Mouse (Mus musculus): Measurements from ENCODE around the gene Vat1. TPM values are rescaled to one million over a fixed set of nuclear protein-coding genes. Genes with fewer than 3 reads are reported as not detected.

Gene Vat1
- total and polyA plus RNA-seq, 2 experiments: 11.2 to 30.4 TPM

GRCm38 (mm10) chr11:101435831-101436230, 30.2 kb downstream of the Vat1 start:
- 80% methylated on average over 4 of the region's 4 CpGs for WGBS
- DNase-seq (ENCODE audit: extremely low read depth, low read depth, low spot score): no peak
- no peak for TF ChIP-seq CTCF (IDR thresholded peaks at IDR 0.05; ENCODE audit: low read depth, low read length)
- TF ChIP-seq POLR2A (IDR thresholded peaks at IDR 0.05; ENCODE audit: extremely low read depth, insufficient read depth, low read length): no peak
- Histone ChIP-seq H3K36me3 (ENCODE audit: control insufficient read depth, insufficient read depth, low read length) (peaks cover 18% of the 10 kb centered on the region), H3K4me1 (ENCODE audit: control insufficient read depth, insufficient read depth, low read length) (no peaks in the 10 kb centered on the region), H3K4me3 (ENCODE audit: insufficient read depth, low read depth, low read length) (no peak overlapping the region), H3K27me3 (ENCODE audit: control insufficient read depth, insufficient read depth, low read length) (no peaks in the 10 kb centered on the region), H3K27ac (replicated peaks; ENCODE audit: insufficient read depth, low read depth, low read length) (no peak overlapping the region), H3K9ac (ENCODE audit: low read depth, low read length) (no peak overlapping the region), H3K79me2 (ENCODE audit: control insufficient read depth, insufficient read depth, low read length) (no peaks in the 10 kb centered on the region)

GRCm38 (mm10) chr11:101433396-101433795, 32.6 kb downstream of the Vat1 start:
- no peak for DNase-seq (ENCODE audit: extremely low read depth, low read depth, low spot score)
- H3K36me3 ChIP-seq (ENCODE audit: control insufficient read depth, insufficient read depth, low read length): peaks cover 24% of the 10 kb centered on the region
- no peak for TF ChIP-seq POLR2A (IDR thresholded peaks at IDR 0.05; ENCODE audit: extremely low read depth, insufficient read depth, low read length)
- no peak for TF ChIP-seq CTCF (IDR thresholded peaks at IDR 0.05; ENCODE audit: low read depth, low read length)
- H3K79me2 ChIP-seq (ENCODE audit: control insufficient read depth, insufficient read depth, low read length): no peaks in the 10 kb centered on the region; the same call in 1 of the 2 replicates
- no peaks in the 10 kb centered on the region for H3K4me1 ChIP-seq (ENCODE audit: control insufficient read depth, insufficient read depth, low read length)
- no peak overlapping the region for H3K9ac ChIP-seq (ENCODE audit: low read depth, low read length)
- no peak overlapping the region for H3K27ac ChIP-seq (replicated peaks; ENCODE audit: insufficient read depth, low read depth, low read length)
- no peaks in the 10 kb centered on the region for H3K27me3 ChIP-seq (ENCODE audit: control insufficient read depth, insufficient read depth, low read length)
- no peak overlapping the region for H3K4me3 ChIP-seq (ENCODE audit: insufficient read depth, low read depth, low read length)
- 78% methylated on average over 13 of the region's 13 CpGs for WGBS

- Histone ChIP-seq H3K4me1 (ENCODE audit: control insufficient read depth, insufficient read depth, low read length) (peaks cover 3% of the 10 kb centered on the region), H3K27ac (replicated peaks; ENCODE audit: insufficient read depth, low read depth, low read length) (no peak overlapping the region), H3K36me3 (ENCODE audit: control insufficient read depth, insufficient read depth, low read length) (peaks cover 24% of the 10 kb centered on the region), H3K27me3 (ENCODE audit: control insufficient read depth, insufficient read depth, low read length) (no peaks in the 10 kb centered on the region), H3K9ac (ENCODE audit: low read depth, low read length) (no peak overlapping the region), H3K79me2 (ENCODE audit: control insufficient read depth, insufficient read depth, low read length) (no peaks in the 10 kb centered on the region; the same call in 1 of the 2 replicates), H3K4me3 (ENCODE audit: insufficient read depth, low read depth, low read length) (no peak overlapping the region)
- DNase-seq (ENCODE audit: extremely low read depth, low read depth, low spot score): no peak
- 93% methylated on average over 9 of the region's 9 CpGs for WGBS
- TF ChIP-seq CTCF (IDR thresholded peaks at IDR 0.05; ENCODE audit: low read depth, low read length): no peak
- TF ChIP-seq POLR2A (IDR thresholded peaks at IDR 0.05; ENCODE audit: extremely low read depth, insufficient read depth, low read length): no peak
Measured at GRCm38 (mm10) chr11:101431327-101431726, 34.7 kb downstream of the Vat1 start.

- Histone ChIP-seq H3K36me3 (ENCODE audit: control insufficient read depth, insufficient read depth, low read length) (peaks cover 10% of the 10 kb centered on the region), H3K4me3 (ENCODE audit: insufficient read depth, low read depth, low read length) (peak overlapping the region; percentile 17; the same call in 1 of the 2 replicates), H3K27me3 (ENCODE audit: control insufficient read depth, insufficient read depth, low read length) (no peaks in the 10 kb centered on the region), H3K4me1 (ENCODE audit: control insufficient read depth, insufficient read depth, low read length) (peaks cover 14% of the 10 kb centered on the region), H3K27ac (replicated peaks; ENCODE audit: insufficient read depth, low read depth, low read length) (no peak overlapping the region), H3K9ac (ENCODE audit: low read depth, low read length) (no peak overlapping the region), H3K79me2 (ENCODE audit: control insufficient read depth, insufficient read depth, low read length) (peaks cover 11% of the 10 kb centered on the region; the same call in 1 of the 2 replicates)
- no peak for DNase-seq (ENCODE audit: extremely low read depth, low read depth, low spot score)
- no peak for TF ChIP-seq CTCF (IDR thresholded peaks at IDR 0.05; ENCODE audit: low read depth, low read length)
- no peak for TF ChIP-seq POLR2A (IDR thresholded peaks at IDR 0.05; ENCODE audit: extremely low read depth, insufficient read depth, low read length)
- WGBS: 61% methylated on average over 8 of the region's 8 CpGs
Measured at GRCm38 (mm10) chr11:101426165-101426564, 39.9 kb downstream of the Vat1 start.

- under 1% methylated on average over 81 of the region's 81 CpGs for WGBS
Measured at GRCm38 (mm10) chr11:101424925-101425813, 40.9 kb downstream of the Vat1 start, which contains the start of the genes Rundc1 and Ptges3l. TSS of gene Rundc1 (plus strand) at chr11:101425085. TSS of gene Ptges3l (minus strand) at chr11:101425333.

More at GRCm38 (mm10) chr11:101424925-101425813, 40.9 kb downstream of the Vat1 start, which contains the start of the genes Rundc1 and Ptges3l:
- 0 out of 2 replicates have a peak, but pooled peaks have one; percentile 23 for TF ChIP-seq CTCF (IDR thresholded peaks at IDR 0.05; ENCODE audit: low read depth, low read length)
- peak; percentile 62; the same call in 1 of the 2 replicates for TF ChIP-seq POLR2A (IDR thresholded peaks at IDR 0.05; ENCODE audit: extremely low read depth, insufficient read depth, low read length)
- DNase-seq (ENCODE audit: extremely low read depth, low read depth, low spot score): peak; percentile 80
- H3K36me3 ChIP-seq (ENCODE audit: control insufficient read depth, insufficient read depth, low read length): peaks cover 2% of the 10 kb centered on the region; the same call in 1 of the 2 replicates
- peak within 1 kb of the TSS; percentile 95 for H3K9ac ChIP-seq (ENCODE audit: low read depth, low read length)
- H3K4me3 ChIP-seq (ENCODE audit: insufficient read depth, low read depth, low read length): peak within 1 kb of the TSS; percentile 97
- H3K4me1 ChIP-seq (ENCODE audit: control insufficient read depth, insufficient read depth, low read length): peaks cover 14% of the 10 kb centered on the region
- peaks cover 11% of the 10 kb centered on the region; the same call in 1 of the 2 replicates for H3K79me2 ChIP-seq (ENCODE audit: control insufficient read depth, insufficient read depth, low read length)
- H3K27ac ChIP-seq (replicated peaks; ENCODE audit: insufficient read depth, low read depth, low read length): peak within 1 kb of the TSS; percentile 72
- H3K27me3 ChIP-seq (ENCODE audit: control insufficient read depth, insufficient read depth, low read length): no peaks in the 10 kb centered on the region

All from liver, adult 2 months (tissue).